In the genomic region with DNA sequence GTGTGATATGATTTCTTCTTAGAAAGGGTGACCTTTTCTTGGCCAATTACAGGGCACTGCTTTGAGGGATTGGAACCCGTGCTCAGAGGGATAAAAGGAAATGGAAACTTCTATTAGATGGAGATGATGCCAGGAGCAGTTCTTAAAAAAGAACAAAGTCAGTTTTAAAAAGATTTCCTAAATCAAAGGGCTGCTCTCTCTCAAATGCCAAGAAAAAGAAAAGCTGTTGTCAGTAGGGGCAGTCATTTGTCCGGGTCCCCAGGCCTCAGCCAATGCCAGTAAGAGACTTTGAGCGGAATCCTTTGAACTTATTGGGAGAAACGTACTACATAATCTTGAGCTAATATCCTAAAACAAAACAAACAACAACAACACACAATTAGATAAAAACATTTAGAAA, we compare ENCODE assay signal across 26 mouse cellular contexts.
"Had no signal": no experiment of that assay in that cellular context is flagged by ENCODE, and none has a peak within 500 bp of the region (broad histone marks: within the 10 kb centered on the region; RNA-seq: fewer than 3 reads in every experiment).

No protein-coding gene starts in this region.

- H3K4me2 ChIP-seq: heart, embryonic 11.5 days; heart, embryonic 13.5 days; heart, embryonic 15.5 days; hindbrain, embryonic 15.5 days; kidney, embryonic 15.5 days; limb, embryonic 12.5 days; liver, embryonic 11.5 days; liver, embryonic 13.5 days had no signal

- H3K9ac ChIP-seq: heart, embryonic 13.5 days; heart, embryonic 15.5 days; hindbrain, embryonic 15.5 days; kidney, embryonic 15.5 days; limb, embryonic 12.5 days; liver, embryonic 13.5 days had no signal

- DNase-seq: gastrocnemius, postnatal 14 days; gastrocnemius, postnatal 36 days; heart, adult 11 months; heart, adult 2 months; heart, postnatal 14 days; heart, postnatal 36 days; kidney, adult 11 months; kidney, adult 2 months; kidney, adult 9 months; kidney, postnatal 14 days; kidney, postnatal 36 days; layer of hippocampus, adult 9-11 months; layer of hippocampus, postnatal 36 days; liver; liver, embryonic 13.5 days had no signal

- H3K4me3 ChIP-seq: heart, adult 2 months; heart, embryonic 13.5 days; heart, embryonic 15.5 days; hindbrain, embryonic 15.5 days; kidney, embryonic 15.5 days; limb, embryonic 10.5 days; limb, embryonic 12.5 days; liver, embryonic 13.5 days had no signal

- H3K9me3 ChIP-seq: heart, embryonic 13.5 days; heart, embryonic 15.5 days; hindbrain, embryonic 15.5 days; kidney, embryonic 15.5 days; limb, embryonic 10.5 days; limb, embryonic 12.5 days; liver, embryonic 13.5 days had no signal

- H3K27me3 ChIP-seq: heart, embryonic 13.5 days; heart, embryonic 15.5 days; hindbrain, embryonic 15.5 days; kidney, embryonic 15.5 days; liver, embryonic 13.5 days had no signal

- H3K4me1 ChIP-seq: liver, embryonic 13.5 days had no signal

- H3K27ac ChIP-seq: heart, adult 2 months; hindbrain, embryonic 15.5 days; hindbrain, postnatal 0 days; kidney, embryonic 15.5 days; kidney, postnatal 0 days; limb, embryonic 10.5 days; limb, embryonic 12.5 days; liver, embryonic 13.5 days had no signal

- H3K36me3 ChIP-seq: heart, embryonic 13.5 days; heart, embryonic 15.5 days; hindbrain, embryonic 15.5 days; kidney, embryonic 15.5 days; limb, embryonic 10.5 days; limb, embryonic 12.5 days; liver, embryonic 13.5 days had no signal

- ATAC-seq: intestine, embryonic 16.5 days had no signal
